Mouse (Mus musculus) urinary bladder, postnatal 4 days (tissue): ENCODE measurements around the gene Smc5.

Source experiments
- DNase-seq, 2 experiments: peaks; one replicate each; pipeline ENCODE4 v3.0.0; 2021 to 2022; ENCODE audit warnings: low spot score in 2 of 2

Gene Smc5

DNA sequence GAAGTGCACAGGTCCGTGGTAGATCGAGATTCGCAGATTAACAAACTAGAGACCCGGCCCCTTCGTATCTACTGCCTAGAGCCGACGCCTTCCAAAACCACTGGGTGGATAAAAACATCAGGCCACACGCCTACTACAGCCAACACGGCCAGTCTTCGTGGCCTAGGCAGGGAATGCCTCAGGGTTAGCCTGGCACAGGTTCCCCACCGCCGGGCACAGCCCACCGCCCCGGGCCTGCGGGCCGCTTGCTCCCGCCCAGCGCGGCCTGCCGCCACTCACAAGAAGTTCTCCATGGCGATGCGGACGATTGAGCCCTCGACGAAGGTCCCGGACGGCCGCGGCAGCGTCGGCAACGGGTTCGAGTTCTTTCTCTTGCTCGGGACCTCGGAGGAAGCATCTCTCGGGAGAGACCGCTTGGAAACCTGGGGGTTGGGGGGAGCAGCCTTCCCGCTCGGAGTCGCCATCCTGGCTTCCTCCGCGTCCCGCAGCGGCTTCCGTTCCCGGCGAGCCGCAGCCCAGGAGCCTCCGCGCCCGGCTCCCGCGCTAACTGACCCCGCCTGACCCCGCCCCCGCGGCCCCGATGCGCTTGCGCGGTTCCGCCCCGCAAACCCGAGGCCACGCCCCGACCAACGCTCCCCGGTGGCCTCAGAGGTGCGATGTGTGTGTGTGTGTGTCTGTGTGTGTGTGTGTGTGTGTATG is at the start of gene Smc5:
Gene Smc5, minus strand, starts transcription at position 543 of the 699 bp plus-strand sequence.
- peak; percentile 87 to 93 for DNase-seq

DNA sequence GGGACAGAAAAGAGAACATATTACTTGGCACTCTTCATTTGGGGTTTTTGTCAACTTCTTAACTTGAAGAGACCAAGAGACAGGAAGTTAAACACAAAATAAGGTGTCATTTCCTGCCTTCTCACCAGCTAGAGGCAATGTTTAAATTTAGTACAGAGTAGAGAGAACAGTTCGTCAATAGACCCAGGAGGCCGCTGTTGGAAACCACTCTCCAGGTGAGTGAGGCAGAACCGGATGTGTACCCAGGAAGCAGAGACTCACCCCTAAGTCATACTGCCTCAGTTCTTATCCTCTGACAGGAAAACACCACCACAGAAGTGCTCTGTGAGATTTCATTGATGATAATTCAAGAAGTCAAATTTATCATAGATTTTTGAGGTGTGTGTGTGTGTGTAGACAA is 49.4 kb upstream of the Smc5 start:
- DNase-seq, result no peak

DNA sequence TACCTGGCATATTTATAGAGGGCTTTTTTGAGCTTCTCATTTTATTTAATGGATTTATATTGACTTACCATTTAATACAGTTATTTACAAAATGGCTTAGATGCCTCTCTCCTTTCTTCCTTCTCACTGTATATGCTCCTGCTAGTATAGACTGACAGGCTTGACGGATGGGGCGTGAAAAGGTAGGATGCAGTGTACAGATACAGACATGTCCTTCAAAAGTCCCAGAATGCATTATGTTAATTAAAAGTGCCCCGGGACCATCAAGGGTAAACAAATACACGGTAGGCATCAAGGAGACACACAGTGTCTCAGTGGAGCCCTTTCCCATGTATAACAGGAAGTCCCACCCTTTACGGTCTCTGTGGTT is 44.3 kb upstream of the Smc5 start:
- no peak for DNase-seq

DNA sequence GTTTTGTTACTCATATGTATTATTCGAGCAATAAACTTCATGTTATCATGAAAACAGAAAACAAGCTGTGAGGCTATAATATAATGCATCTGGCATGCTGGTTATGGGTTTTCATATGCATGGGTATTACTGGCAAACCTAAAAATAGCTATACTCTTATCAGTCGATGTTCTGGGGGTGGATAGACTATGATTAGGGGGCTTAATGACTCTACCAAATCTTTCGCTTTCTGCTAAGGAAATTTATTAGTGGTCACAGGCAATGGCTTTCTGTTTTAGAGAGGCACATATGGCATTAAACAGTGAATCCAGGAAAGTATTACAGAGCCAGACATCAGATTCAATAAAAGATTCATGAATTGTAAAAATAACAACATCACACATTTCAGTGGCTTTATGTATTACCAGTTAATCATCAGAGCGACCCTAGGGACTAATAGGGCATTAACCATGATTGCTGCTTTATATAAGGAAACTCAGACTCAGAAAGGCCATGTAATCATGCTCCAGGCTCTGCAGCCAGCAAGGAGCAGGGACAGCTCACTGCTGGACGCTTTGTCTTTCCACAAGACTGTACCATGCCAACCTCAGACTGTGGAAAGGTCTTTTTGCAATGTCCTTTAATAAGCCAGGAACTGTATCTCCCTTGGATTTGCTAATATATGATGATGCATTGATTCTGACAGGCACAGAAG is 43.7 kb upstream of the Smc5 start:
- no peak for DNase-seq

DNA sequence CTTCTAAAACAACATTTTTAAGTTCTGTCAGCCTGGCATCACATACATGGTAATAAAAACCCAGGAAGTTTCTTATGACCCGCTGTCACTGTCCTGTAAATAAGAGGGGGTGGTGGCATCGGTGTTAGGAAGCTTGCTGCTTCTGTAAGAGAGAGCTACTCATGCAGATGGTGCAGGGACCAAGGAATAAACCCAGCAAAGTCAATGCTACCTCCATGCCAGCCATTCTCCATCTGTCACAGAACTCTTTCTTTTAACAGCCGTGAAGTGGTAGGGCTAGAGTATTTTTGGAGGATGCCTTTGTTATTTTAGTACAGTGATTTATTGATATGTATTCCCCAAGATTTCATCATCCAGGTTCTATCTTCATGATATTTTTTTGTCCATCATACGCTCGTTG is 43.2 kb upstream of the Smc5 start:
- DNase-seq, result no peak

DNA sequence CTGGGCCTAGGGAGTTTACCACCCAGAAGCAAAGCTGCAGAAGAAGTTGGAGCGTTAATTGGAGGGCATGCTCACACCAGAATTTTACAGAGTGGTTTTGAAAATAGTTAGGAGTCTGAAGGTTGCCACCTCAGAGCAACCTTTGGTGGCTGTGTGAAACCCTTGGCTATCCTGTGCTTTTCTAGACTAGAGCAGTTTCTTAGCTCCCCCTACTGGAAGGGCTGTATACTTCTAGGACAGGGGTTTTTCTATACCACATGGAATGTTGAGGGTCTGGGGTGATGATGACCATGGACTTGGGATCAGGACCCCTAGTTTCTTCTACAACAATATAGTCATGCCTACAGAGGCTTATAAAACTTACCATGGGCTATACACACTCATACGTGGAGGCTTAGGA is 36.3 kb upstream of the Smc5 start:
- no peak for DNase-seq

DNA sequence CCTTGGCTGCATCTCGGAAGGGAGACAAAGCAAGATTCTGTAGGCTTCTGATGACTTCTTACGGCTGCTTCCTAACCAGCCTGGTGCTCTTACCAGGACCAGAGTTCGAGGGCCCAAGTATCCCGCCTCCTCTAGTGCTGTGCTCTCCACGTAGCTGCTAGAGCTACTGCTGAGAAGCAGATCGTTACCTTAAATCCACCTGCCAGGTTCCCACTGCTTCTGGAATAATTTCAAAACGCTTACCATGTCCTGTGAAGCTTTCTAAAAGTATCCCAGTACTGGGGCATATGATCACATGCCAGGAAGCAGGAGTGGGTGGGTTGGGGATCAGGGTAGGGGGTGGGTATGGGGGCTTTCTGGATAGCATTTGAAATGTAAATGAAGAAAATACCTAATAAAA is 33.0 kb upstream of the Smc5 start:
- no peak for DNase-seq

DNA sequence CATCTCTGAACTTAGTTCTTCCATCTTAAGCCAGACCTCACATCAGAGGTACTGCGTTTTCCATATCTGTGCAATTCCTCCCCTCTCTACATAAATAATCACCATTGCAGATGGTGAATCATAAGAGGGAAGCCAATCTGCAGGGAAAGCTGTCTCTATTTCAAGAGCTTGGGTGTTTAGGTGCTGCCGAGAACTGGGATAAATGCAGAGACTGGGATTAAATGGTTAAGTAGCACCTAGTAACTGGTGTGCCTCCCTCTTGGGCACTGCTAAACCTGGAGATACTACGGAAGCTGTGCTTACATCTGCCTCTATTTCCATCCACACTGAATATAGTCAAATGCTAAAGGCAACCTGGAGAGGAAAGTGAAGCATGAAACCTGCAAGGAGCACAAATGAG is 26.3 kb upstream of the Smc5 start:
- no peak for DNase-seq

DNA sequence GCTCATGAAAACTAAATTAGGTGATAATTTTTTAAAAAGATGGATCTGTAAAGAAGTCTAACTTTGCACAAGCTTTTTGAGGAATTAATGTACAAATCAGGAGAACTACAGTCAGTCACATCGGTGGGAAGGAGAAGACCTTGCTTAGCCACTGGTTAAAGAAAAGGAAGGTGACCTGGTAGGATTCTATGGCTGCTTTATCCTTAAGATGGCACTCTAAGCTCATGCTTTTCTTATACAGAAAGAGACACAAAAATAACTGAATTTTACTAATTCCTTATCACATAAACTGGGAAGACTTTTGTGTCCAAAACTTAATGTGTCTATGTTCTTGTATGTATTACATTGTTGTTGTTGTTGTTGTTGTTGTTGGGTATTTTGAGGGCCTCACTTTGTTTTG is 25.2 kb upstream of the Smc5 start:
- DNase-seq, result no peak

DNA sequence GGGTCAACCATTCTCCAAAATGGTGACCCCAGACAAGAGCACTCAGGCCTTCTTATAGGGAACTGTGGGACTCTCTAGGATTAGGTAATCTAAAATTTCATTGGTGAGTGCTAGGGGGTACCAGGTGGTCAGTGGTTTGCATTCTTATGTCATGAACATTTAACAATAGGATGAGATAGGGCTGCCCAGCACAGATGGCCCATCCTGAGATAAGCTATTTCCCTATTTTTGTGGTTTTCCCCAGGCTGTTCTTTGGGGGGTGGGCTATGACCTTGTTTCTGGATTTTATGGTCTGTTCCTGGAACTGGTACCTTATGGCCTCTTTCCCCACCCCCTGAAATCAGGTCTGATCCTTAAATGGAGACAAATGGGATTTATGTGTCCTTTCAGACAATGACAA is 23.5 kb upstream of the Smc5 start:
- no peak for DNase-seq

DNA sequence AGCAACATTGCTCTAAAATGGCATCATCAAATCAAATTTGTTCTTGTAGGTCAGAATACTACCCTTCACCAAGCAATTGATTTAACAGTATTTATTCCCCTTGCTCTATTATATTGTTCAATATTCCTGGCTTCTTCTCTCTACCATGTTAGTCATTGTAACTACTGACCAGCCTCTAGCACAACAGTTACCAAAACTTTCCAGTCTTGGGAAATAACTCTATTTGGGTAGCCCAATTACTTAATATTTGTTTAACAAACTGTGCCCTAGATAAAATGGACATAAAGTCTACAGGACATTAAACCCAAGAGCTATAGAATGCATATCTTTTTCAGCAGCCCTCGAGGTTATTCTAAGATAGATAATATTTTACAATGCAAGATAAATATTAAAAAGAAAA is 15.6 kb upstream of the Smc5 start:
- DNase-seq, result no peak

DNA sequence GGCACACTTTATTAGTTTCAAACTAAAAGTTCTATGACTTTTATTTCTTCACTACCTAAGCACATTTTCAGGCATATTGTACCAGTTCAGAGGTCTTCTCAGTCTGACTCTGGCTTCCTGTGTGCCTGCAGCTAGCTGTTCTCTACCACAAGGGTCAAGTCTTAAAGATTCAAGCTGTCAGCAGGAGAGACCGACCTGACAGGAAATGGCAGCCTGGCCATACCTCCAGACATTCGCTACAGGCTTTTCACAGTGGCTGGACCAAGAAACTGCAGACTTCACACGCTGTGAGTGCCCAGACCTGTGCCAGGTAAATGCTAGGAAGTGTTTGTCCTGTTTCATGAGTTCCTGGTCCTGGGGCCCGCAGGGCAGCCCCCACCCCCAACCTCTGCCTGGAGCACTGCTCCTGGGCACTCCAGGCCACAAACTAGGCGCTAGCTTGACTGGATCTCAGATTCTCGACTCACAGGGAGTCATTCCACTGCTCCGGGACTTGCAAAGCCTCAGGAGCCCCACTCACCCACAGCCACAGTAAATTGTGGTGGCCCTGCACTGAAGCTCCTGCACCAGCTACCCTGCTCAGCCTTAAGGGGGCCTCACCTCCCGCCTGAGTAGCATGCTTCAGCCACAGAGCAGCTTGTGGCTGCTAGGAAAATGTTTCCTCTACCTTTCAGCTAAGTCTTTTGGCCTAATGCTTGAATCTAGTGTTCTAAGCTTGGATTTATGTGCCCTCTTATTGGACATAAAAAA is 8.4 kb upstream of the Smc5 start:
- DNase-seq, result no peak

DNA sequence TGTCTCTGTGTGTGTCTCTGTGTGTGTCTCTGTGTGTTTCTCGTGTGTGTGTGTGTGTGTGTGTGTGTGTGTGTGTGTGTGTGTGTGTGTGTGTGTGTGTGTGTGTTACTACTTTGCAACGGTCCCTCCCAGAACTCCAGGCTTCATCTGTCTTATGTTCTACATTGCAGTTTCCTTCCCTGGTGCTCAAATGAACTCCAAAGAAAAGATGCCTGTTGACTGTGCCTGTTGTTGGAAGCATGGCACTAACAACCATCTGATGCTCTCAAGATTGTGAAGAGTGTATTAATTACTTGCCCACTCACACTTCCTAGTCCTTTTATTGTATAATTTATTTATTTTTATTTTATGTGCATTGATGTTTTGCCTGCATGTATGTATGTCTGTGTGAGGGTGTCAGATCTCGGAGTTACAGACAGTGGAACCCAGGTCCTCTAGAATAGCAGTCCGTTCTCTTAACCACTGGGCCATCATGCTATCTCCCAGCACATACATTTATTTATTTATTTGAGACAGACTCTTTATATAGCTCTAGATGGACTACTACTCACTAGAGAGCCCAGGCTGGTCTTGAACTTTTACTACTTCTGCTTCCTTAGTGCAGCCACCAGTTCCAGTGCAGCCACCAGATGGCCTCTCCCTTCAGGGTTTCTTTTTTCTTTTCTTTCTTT is 492 bp upstream of the Smc5 start:
- DNase-seq, result no peak

DNA sequence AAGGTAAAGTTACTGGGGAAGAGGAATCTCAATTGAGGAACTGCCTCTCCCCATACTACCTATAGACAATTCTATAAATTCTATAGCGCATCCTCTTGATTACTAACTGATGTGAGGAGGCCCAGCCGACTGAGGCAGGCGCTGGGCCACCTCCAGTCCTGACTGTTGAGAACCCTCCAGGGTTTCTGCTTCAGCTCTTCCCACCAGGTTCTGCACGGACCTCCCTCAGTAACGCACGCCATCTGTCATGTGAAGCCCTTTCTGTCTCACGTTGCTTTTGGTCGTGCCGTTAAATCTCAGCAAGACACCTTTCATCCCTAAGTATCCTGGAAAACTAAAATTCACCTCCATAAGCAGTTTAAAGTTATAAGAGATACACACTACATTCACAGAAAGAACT is 16.9 kb downstream of the Smc5 start:
- DNase-seq, result no peak

DNA sequence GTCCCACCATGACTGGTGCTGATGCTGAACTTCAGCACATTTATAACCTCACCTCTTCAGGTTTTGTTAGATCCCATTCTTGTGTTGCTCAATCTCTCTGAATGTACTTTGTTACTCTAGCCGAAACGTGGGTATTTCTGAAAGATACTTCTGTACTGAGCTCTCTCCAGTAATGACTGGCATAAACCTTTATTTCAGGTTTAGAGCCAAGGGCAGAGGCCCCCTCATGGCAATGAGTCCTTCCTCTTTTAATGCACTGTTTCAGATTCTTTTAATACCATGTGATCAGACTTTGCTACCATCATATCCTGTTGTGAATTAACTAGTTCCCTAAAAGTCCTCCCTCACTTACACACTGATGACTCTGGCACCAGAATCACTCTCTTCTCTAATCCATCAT is 27.2 kb downstream of the Smc5 start:
- DNase-seq, result no peak

DNA sequence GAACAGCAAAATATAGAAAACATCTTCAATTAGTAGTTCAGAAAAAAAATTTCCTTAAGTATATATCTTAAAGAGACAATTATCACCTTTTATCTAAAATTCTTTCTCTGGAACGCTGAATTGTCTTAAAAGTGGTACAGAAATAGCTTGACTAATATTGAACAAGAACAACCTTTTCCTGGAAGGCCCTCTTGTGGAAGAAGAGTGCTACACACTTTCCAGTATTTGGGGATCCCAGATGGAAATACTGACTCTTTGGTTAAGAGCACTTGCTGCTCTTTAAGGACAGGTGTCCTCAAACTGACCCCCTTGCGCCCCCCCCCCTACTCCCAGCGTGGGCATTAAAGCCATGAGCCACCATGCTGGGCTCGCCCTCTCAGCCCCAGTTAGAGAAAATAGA is 48.6 kb downstream of the Smc5 start:
- no peak for DNase-seq

DNA sequence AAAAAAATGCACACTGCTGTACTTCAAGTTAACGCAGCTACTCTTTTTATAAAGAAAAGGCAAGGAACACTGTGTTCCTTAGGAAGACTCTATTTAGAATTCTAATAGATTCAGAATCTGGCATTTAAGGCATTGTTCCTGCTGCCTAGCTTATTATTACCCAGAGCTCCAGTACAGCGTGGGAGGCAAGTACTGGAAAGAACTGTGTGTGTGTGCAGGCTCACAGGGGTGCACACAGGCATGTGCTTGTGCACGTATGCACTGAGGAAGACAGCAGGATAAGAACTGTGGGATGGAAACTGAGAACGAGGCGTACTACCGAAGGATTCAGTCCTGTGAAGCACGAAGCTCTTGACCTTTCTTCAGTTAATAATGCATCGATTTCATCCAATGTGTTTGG is 59.4 kb downstream of the Smc5 start:
- DNase-seq, result no peak

DNA sequence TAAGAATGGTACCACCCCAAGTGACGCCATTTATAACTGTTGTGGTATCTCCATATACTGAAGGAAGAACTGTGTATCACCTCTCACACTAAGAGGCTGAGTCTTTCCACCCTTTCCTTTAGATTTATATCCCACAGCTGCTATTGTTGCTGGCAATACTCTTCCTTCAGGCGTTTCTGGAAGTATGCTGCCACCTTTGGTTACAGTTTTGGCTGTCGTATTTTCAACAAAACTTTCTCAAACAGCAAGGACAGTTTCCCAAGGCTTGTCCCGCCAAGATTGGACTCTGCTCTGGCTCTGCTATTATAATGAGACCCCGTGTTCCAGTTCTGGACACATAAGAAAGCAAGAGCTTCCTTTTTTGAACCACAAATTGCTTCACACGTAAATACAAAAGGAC is 62.4 kb downstream of the Smc5 start:
- DNase-seq, result no peak

DNA sequence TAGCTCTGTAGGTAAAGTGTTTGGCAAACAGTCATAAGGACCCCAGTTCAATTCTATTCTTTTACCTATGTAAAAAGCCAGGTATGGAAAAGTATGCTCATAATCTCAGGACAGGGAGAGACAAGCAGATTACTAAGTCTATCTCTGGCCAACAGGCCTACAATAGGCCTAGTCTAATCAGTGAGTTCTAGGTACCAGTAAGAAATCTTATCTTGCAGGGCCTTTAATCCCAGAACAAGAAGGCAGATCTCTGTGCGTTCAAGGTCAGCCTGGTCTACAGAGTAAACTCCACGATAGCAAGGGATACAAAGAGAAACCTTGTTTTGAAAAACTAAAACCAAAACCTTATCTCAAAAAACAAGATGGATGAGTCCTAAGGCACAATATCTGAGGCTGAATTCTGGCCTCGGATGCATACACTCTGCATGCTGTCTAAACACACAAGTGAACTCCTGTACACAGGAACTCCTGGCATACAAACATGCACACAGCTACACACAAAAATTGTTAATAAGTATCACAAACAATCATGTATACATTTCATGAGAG is 70.1 kb downstream of the Smc5 start:
- no peak for DNase-seq

DNA sequence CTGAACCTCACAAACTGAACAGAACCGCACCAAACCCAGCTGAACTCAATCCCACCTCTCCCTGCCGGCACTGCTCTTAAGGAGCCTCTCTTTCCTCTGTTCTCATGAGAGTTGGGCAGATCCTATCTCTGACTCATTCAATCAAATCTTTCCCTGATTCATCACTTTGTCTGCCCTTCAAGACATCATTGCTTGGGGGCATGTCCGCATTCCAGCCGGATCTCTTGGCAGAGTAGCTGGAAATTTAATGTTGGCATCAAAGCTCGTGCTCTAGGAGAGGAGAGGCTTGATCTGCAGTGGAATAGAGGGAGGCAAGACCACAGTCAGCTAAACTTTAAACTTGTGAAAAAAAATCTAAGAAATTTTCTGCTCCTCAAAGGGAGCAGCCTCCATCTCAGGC is 71.6 kb downstream of the Smc5 start:
- DNase-seq, result no peak

DNA sequence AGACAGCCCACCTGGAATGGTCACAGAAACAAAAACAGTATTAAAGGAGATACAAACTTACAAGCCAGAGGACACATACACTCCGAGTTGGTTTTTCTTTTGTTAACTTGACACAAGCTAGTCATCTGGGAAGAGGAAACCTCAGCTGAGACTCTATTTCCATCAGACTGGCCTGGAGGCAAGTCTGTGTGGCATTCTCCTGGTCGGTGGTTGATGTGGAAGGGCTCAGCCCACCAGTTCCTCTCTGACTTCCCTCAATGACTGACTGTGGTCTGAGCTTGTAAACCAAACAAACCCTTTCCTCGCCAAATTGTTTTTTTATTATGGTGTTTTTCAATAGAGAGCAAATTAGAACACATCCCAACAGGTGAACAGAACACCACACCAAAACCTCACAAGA is 80.6 kb downstream of the Smc5 start:
- DNase-seq, result no peak

DNA sequence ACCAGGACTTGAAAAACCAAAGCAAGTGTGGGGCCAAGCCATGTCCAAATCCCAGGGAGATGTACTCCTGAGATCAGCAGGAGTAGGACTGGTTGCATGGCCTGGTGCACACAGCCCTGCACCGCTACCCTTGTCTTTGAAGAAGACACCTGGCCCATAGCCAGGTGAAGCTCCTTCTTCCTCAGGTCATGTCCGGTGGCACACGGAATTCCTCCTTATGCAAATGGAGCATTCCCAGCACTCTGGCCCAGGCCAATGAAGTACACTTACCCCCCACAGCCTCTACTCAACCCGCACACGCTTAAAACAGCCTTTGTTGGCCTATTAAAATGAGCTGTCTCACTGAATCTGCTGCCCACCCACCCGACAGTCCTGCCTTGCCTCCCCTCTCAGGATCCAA is 82.2 kb downstream of the Smc5 start:
- DNase-seq, result no peak
